Mouse (Mus musculus) adrenal gland, adult (tissue): ENCODE measurements around the gene Adnp.

ENCODE experiments used
- DNase-seq, 2 experiments: peaks; one replicate each; pipeline ENCODE4 v3.0.0; 2022 to 2023; ENCODE audit warnings: low spot score in 1 of 2; ENCODE audit not compliant: inconsistent age in 2 of 2

Gene Adnp

DNA sequence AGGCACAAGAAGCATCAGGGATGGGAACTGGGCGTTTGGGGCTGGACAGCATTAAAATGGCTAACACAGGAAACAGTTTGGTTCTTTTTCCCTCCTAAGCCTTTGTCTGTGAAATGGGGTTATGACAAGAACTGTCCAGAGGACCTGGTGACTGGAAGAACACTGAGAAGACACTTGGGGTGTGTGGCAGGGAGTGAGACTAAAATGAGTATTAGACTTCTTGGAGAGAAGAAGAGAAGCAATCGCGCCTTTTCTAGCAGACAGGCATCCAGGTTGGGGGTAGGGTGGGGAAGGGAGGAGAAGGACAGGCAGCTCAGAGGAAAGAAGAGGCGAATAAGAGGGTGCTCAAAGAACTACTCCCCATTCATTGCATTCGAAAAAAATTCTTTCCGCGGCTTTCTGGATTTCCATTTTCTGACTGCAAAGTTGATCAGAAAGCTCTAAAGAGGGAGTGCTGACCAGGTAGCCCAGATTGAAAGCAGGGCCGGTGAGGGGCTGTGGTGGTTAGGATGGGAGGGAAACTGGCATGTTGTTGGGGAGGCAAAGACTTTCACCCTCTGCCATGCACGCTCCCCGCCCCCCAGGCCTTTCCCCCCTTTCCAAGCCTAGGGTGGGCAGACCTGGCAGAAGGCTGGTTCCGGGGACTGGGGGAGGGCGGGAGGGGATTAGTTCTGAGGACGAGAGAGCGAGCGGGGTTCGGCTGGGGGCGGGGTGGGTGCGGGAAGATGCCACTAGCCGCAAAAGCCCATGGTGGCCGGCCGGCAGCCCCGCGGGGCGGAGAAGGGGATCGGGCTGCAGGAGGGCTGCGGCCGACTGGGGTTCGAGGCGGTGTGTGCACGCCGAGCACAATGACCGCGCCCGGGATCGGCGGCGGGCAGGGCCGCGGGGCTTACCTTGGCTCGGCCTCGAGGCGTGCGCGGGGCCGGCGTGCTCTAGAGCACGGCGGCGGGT lies 956 bp downstream of the Adnp start:
- peak; percentile 54 to 77 for DNase-seq

DNA sequence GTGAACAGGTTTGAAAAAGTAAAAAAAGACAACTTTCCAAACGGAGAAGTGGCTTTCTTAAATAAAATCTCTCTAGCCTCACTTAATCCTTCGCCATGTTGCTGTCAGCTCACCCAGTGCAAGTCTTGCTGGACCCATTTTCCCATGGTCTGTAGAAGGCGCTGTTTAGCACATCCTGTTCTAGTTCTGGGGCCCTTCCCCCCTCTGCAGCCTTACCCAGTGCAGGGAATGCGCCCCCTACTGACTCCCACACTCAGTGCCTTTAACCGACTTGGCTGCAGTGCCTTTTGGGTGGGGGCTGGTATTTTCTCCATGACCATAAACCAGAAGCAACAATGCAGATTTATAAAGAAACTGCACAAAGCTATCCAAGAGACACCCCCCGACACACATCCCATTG lies 1.6 kb downstream of the Adnp start:
- DNase-seq: peak; percentile 89 to 97

DNA sequence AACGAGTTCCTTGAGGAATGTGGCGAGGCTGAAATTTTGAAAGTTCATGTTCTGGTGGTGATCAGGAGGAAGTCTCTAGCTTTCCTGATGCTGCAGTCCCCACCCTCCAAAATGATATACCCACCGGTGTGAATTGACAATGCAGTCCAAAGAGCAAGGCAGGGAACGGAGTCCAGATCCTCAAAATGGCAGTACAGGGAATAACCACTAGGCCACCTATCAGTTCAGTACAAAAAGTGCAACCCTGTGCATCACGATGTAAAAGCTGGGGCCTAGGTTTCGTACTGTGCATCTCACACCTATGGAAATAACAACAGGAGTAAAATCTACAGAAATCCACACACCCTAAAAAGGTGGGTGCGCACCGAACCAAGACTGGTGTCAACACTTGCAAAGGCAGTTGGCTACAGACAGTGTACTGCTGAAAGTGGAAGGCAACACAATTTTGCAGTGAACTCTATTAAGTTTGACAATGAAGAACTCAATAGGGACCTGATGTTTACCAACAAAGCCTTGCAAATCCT lies 2.4 kb downstream of the Adnp start:
- no peak for DNase-seq

DNA sequence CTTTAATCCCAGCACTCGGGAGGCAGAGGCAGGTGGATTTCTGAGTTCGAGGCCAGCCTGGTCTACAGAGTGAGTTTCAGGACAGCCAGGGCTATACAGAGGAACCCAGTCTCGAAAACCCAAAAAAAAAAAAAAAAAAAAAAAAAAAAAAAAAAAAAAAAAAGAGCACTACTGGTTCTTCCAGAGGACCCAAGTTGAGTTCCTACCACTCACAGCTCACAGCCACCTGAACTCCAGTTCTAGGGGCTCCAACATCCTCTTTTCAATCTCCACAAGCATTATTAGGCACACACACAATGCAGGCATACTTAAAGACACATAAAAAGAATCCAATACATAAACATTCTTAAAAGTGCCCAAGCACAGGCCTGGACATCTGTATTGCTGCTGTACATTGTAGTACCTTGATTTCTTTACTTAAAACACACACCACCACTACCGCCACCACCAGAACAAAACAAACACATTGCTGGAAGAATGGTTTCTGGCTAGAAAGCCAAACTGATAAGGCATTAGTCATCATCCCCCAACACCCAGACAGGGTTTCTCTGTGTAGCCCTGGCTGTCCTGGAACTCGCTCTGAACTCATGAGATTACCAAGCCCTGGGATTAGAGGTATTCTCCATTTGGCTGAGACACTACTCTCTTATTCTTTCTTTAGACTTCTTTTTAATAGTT lies 6.8 kb downstream of the Adnp start:
- DNase-seq: peak; percentile 23 to 66

DNA sequence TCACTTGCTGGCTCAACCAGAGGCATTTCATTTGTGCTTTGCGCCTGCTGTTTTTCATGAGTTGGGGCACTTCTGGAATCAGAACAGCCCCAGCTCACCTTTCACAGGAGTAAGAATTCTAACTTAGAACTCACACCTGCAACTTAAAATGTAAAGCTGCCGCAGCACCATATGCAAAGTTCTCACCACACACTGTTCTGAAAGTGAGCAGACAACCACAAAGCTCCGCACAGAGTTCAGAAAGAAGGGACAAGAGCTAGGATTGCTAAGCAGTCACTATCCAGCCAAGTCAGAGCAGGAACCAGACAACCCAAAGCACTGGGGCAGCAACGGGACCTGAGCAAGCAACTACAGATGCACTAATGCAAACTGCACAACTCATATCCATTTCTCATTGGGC lies 7.4 kb downstream of the Adnp start:
- DNase-seq: no peak

DNA sequence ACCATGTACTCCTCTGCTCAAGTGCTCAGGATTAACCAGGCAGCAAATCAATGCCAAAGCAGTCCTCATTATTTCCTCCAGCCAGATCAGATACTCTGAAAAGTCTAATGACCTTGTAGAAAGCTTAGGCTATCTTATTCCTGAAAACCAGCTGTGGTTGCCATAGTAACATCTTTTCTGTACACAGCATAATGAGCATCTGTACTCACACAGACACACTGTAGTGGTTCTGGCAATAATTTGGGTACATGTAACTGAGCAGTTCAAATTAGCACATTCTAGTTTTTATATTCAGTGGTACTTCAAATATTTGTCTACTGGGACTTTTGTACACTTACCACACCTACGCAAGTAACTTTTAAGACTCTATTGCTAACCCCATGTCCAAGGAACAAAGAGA lies 8.5 kb downstream of the Adnp start:
- DNase-seq: peak in 1 of 2 experiments; percentile 62

DNA sequence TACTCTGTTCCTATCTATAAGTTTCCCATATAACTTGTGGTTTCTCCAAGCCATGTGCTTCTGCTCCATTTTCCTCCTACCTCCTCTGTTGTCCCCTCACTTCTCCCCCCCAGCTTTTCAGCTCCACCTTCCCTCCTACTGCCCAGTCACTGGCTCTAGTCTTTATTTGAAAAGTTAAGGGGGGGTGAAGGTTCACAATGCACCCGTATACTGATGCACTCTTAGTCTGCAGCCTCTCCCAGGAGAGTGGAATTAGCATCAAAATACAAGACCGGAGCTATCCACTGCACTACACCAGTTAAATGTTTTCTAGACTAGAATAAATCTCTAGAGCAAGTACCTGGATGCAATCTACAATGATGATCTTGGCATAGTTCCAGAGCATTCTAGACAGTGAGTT lies 11.2 kb downstream of the Adnp start:
- DNase-seq: no peak

DNA sequence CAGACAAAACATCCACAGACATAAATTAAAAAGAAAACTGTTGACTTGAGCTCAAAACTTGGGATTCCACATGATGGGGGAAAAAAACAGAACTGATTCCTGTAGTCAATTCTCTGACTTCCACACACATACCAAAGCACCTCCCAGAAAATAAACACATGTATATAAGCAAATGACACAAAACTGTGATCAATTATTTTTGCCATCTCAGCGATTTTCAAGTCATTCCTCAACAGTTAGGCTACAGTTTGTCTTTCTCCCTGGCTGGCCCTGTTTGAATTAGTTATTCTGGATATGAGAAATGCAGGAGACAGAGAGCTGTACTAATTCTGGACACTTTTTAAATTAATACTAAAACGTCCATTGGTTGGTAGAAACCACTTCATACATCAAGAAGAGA lies 13.2 kb downstream of the Adnp start:
- DNase-seq: no peak

DNA sequence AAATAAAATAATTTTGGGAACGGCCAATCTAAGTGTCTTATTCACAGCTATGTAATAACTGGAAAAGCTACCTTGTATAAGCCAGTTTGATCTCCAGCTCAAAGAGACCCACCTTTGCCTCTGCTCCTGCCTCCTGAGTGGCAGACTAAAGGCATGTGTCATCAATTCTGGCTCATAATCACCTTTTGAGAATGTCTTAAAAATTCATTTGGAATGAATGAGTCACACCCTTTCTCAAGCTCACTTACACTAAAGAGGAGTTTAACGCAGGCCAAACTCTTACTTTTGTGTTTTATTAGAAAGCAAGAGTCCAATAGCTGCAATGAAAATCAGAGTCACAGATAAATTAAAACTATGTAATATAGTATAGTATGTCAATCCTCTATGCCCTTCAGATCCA lies 15.1 kb downstream of the Adnp start:
- no peak for DNase-seq

DNA sequence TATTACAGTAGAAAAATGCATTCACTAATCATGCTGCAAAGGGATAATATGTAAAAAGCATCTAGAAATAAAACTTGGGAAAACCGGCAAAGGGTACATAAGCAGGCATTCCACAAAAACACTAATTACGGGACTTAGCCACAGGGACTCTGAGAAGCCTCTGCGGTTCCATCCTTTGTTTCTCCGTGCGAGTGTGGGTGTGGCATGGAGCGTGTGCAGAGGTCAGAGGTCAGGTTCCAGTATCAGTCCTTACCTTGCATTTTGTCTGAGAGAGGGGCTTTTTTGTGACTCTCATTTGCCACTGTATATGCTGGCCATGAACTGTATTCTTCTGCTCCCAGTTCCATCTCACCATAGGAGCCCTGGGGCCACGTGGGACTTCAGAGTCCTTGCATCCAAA lies 31.0 kb downstream of the Adnp start:
- no peak for DNase-seq

DNA sequence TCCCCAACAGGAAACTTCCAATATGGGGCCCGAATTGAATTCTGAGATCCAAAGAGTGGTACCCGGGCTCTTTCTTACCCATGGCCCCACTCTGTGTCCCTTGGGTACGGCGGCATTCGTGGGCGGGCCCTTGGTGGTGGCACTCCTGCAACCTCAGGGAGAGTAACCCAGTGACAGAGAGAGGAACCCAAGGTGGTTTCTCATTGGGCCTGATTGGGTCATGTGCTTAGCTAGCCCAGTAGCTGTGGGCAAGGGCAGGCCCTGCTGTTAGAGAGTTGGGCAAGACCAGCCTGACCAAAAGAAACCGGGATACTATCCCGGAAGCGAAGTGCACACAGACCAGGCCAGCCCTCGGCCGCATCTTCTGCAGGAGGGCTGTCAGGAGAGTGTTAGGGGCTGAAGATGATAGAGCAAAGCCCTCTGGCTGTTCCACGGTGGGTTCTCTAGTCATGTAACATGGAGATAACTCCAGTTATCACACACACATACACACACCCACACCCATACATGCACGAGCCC lies 36.7 kb downstream of the Adnp start:
- DNase-seq: peak; percentile 88 to 95

DNA sequence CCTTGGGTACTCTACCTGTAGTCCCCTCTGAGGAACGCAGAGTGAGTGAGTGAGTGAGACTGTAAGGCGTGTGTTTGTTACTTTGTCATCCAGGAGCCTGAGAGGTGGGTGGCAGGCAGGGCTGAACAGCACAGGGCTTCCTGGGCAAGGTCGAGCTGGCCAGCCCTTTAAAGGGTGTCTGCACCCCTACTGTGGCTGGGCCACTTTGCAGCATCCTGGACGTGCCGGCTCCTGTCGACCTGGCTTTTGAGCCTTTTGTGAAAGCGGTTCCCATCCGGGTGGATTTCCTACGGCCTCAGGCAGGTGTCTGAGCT lies 37.2 kb downstream of the Adnp start:
- DNase-seq: no peak

DNA sequence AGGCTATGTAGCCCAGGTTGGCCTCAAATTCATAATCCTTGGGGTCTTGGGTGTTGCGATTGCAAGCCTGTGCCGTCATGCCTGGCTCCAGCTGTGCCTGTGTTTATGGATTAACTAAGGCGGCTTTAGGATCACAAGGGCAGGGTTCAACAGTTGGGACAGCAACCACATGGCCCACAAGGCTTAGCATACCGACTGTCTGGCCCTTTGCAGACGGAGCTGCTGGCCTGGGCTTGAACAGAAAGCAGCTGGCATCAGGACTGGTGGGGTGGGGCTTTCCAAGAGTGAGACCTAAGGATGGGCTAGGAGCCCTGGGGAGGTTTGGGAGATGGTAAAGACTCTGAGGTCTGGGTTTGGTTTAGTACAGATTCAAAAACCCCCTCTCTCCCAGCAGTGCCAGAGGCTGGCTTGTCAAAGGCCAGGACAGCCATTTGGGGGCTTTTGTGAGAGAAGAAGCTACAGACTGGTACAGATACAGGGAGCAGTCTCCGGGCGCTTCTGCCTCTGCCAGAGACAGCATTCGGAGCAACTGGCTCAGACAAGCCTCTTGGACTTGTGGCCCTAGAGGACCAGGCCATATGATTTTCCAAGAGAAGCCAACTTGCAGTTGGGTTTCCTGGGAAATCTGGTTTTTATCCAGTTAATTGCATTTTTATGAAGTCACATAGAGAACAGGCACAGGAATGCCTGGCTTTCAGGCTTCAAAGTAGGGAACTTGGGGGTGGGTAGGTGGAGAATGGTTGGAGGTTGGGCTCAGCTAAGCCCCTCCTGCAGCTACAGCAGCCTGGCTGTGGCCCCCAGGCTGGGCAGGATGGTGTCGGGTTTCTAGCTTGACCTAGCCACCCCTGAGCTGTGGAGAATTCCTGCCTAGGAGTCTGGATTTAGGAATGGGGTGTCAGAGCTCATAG lies 37.8 kb downstream of the Adnp start:
- peak in 1 of 2 experiments; percentile 39 for DNase-seq

DNA sequence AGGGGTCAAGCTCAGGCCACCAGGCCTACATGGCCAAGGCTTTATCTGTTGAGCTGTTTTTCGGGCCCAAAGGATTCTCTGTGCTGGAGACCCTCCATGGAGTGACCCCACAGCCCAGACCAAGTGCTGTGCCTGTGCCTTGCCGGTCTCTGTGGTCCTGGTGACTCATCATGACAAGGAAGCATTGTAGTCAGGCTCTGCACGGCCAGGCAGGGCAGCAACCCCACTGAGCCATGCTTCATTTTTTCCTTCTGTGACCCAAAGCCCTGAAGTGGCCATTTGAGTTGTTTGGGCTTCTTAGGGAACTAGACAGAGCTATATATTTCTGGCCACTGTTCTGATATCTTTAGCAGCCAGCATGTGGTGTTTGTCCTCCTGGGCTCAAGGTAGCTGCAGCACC lies 39.1 kb downstream of the Adnp start:
- no peak for DNase-seq

DNA sequence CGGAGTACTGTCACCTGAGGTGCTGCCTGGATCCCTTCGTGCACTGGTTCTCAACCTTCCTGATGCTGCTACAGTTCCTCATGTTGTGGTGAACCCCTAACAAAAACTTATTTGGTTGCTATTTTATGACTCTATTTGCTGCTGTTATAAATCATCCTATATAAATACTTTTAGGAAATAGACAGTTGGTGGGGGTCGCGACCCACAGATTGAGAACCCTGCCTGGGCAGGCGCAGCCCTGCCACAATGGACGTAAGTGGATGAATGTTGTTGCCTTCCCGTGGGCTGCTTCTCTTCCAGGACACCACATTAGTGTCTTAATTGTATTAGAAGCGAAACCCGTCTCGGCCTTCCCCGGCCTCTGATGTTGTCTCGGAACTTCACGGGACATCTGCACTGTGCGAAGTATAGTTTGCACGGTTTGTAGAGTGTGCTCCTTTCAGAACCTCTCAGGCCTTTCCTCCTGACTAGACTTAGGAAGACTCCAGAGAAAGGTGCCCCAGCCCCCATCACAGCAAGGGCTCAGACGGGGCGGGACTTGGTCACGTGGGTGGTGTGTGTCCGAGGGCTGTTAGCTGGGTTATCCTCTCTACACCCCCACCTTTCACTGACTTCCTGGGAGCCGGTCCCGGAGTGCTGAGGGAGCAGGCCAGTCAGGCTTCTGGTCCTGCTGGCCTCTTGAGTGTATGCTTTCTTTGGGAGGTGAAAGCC lies 40.0 kb downstream of the Adnp start:
- DNase-seq: peak in 1 of 2 experiments; percentile 34

DNA sequence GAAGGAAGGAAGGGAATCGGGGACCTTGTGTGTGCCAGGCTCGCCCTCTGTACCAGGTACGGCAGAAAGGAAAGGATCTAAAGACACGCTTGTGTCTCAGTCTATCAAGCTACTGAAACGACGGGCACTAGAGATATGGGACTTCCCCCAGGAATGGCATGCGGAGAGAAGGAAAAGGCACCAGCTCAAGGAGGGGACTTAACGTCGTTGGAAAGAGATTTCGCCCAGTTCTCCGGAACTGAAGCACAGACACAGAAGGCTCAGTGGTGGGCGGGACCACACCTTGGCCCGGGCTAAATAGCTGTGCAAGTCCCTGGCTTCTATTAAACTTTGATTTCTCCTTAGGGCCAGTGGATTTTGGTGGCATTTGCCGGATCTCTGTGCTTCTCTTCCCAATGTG lies 44.9 kb downstream of the Adnp start:
- DNase-seq: no peak

DNA sequence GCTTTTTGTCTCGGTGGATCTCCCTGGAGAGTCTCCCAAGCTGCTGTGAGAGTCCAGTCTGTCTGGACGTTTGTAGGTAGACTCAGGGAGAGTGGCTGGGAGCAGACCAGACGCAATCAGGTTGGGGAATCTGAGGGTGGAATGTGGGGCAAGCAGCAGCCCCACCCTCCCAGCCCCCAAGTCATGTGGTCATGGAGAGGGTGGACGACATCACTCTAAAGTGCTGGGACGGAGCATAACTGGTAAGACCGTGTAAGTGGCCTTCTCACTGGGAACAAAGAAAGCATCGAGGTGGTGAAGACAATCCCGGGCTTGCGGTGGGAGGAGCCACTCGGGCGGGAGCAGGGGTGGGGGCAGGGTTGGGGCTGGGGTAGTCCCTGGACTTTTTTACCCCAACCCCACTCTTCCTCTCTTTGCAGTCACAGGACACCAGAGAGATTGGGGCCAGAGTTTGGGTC lies 45.4 kb downstream of the Adnp start:
- no peak for DNase-seq

DNA sequence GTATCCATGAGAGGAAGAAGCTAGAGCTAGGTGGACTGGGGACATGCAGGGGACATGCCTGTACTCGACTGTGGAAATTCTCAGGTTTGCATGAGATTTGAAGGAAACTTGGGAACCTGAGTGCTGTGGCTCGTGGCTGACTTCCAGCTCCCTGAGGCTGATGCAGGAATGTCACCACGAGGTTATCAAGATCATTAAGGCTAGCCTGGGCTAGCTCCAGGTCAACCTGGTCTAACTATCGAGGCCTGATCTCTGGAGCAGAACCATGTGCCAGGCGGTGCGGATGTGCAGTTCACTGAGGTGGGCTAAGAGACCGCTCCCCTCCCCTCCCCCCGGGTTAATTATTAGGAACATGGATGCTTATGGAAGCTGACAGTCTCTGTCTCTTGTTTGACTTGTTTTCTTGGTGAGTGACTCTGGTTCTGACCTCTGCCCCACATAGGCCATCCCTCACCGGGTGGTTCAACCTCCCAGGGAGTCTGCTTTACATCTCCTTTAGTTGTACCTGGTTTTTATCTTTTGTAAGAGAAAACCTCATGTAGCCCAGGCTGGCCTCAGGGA lies 46.5 kb downstream of the Adnp start:
- no peak for DNase-seq

DNA sequence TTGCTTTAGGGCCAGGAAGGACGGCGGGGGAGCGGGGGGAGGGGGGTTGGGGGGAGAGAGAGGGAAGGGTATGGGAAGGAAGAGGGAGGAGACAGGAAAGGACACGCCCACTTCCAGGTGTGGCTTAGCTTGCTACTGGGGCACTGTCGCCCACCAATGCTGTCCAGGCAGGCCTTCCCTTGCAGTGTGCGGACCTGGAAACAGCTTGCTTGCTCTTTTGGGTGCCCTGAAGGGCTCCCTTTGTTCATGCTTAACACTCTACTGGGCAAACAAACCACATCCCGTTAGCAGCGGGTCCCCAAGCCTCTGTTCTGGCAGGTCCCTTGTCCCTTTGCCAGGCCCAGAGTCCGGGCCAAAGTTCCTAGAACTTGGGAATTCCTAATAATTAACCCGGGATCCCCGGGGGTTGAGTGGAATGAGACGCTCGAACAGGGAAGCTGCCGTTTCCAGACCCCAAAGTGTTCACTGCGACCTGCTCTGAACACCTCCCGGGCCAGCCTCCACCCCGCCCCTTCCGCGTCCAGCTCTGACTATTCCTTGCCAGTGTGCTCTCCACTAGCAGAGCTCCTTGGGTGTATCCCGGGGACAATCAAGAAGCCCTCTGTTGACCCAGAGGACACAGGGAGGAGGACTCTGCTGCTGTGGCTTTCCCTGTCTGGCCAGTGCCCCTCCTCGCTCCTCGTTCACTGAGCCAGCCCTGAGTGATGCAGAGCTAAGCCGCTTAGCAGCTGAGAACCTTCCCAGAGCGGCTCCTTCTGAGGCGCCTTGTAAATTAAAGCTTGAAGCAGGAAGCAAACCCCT lies 47.8 kb downstream of the Adnp start:
- no peak for DNase-seq
